Mouse (Mus musculus) cerebellum, adult 2 months (tissue): ENCODE data around the gene Snhg11. TPM values are rescaled to one million over a fixed set of nuclear protein-coding genes. Genes with fewer than 3 reads are reported as not detected.
A peak's percentile ranks its signal among the peaks of the same experiment; 100 is the strongest.

ENCODE experiments used
- DNase-seq, 2 experiments: peaks; one replicate each; pipeline ENCODE4 v3.0.0; 2021
- H3K27ac ChIP-seq: fragments of 200-500 bp; 2 replicates; pipeline ENCODE4 v1.5.1; 2012; ENCODE audit warnings: low read length, control low read depth, inconsistent platforms; ENCODE audit not compliant: insufficient read depth
- H3K27me3 ChIP-seq: fragments of 200-500 bp; 2 replicates; pipeline ENCODE4 v1.6.1; 2012; ENCODE audit warnings: inconsistent platforms, mild to moderate bottlenecking, low read length, moderate library complexity; ENCODE audit not compliant: control insufficient read depth, insufficient read depth
- H3K4me1 ChIP-seq: fragments of 200-500 bp; 2 replicates; pipeline ENCODE4 v1.6.1; 2011; ENCODE audit warnings: low read length; ENCODE audit not compliant: control insufficient read depth, insufficient read depth
- H3K4me3 ChIP-seq: fragments of 200-500 bp; replicated peaks from 2 replicates; pipeline ENCODE3; 2011; ENCODE audit warnings: mild to moderate bottlenecking, low read depth, low read length, control low read depth; ENCODE audit not compliant: insufficient read depth
- CTCF ChIP-seq: fragments of 200-500 bp; IDR thresholded peaks from 2 replicates; pipeline ENCODE4 v1.5.1; 2011; ENCODE audit warnings: low read depth, mild to moderate bottlenecking, control low read depth, low read length, moderate library complexity, borderline replicate concordance; ENCODE audit not compliant: insufficient read depth
- POLR2A ChIP-seq: fragments of 200-500 bp; IDR thresholded peaks from 2 replicates; pipeline ENCODE4 v1.6.1; 2011; ENCODE audit warnings: low read length, control low read depth, borderline replicate concordance; ENCODE audit not compliant: insufficient read depth
- WGBS: fragments of 180-500 bp; shearing (Covaris S2); methylation state at CpG from one replicate; pipeline ENCODE4 v1.1.7; 2018; 5-methylcytosine and 5-hydroxymethylcytosine counted together
- polyA plus RNA-seq: library from polyadenylated mRNA; depleted of rRNA; stranded (reverse); fragments of >200 nt; gene quantifications from 2 replicates; pipeline ENCODE4 v1.2.3, GENCODE M21; 2012; rRNA removed

Gene Snhg11
- polyA plus RNA-seq = 1,048 and 1,100 TPM in 2 replicates

DNA sequence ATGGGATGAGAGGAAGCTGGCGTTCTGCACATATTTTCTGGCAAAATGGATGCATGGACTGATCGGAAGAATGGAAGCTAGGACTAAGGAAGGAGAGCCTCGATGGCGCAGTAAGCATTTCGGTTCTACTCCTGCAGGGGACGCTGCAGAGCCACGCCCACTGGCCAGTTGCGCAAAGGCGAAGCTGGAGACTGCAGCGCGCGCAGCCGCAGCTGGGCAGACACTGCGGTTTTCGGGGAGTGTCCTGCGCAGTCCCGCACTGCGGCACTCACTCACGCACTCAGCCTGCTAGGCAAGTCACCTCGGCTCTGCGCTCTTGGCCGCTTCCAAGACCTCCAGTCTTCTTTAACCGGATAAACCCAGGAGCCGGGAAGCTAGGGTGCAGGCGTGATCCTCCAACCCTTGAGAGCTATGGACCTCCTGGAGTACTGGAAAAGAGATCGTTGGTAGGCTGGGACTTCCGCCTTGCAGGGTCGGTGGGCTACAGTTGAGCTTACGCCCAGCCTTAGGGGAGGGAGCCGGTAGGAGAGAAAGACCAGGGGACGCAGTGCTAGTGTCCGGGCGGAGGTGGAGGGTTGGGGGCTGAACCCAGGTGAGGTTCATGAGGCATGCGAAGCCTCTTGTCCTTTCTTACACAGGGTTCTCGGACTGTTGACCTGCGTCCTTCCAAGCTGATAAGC is at the start of gene Snhg11:
Gene Snhg11 (plus strand): TSS at position 196 of the 680 bp plus-strand sequence.
- TF ChIP-seq CTCF (peak; percentile 68), POLR2A (peak; percentile 89)
- 2% methylated on average over 36 of the region's 36 CpGs for WGBS
- no peaks in the 10 kb centered on the region for H3K4me1 ChIP-seq
- H3K27ac ChIP-seq = peak within 1 kb of the TSS; percentile 77
- peak within 1 kb of the TSS; percentile 78 for H3K4me3 ChIP-seq
- DNase-seq = peak; percentile 91
- no peaks in the 10 kb centered on the region for H3K27me3 ChIP-seq

DNA sequence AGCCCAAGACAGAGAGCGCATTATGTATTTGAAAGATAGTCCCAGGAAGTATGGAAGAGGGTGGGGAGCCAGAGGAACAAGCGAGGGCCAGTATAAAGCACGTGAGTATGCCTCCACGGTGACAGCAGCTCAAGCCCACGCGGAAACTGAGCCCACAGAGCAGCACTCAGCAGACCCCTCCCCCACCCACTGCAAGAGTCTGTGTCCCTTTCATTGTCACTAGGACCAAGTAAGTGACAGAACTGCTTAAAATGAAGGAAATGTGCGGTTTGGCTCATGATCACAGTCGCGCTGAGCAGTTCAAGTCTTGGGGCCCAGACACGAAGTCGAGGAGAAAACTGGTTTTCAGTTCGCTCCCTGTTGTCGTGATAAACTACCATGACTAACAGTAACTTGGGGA is 41.1 kb upstream of the Snhg11 start:
- DNase-seq = no peak
- Histone ChIP-seq H3K4me3 (no peak overlapping the region), H3K27ac (no peak overlapping the region), H3K27me3 (no peaks in the 10 kb centered on the region), H3K4me1 (no peaks in the 10 kb centered on the region)
- 90% methylated on average over 13 of the region's 13 CpGs for WGBS
- TF ChIP-seq CTCF (no peak), POLR2A (no peak)

DNA sequence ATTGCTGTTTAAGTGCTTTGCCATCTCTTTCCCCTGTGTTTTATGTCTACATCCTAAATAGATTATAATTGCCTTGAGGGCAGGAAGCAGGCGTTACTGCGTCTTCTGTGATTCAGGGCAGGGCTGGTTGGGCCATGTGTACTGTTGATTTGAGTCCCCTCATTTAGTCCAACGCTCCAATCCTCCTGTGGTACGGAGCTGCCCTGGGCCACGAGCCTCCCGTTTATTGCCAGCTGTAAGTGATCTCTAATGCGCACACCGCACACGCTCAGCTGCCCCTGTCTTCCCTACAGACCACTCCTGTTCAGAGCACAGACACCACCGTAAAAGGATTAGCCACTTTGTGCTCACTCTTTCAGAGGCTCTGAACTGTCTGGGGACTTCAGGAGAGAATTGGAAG is 37.7 kb upstream of the Snhg11 start:
- H3K4me1 ChIP-seq = no peaks in the 10 kb centered on the region
- TF ChIP-seq POLR2A (no peak), CTCF (no peak)
- WGBS = 89% methylated on average over 10 of the region's 10 CpGs
- no peak for DNase-seq
- H3K4me3 ChIP-seq = no peak overlapping the region
- no peaks in the 10 kb centered on the region for H3K27me3 ChIP-seq
- no peak overlapping the region for H3K27ac ChIP-seq

DNA sequence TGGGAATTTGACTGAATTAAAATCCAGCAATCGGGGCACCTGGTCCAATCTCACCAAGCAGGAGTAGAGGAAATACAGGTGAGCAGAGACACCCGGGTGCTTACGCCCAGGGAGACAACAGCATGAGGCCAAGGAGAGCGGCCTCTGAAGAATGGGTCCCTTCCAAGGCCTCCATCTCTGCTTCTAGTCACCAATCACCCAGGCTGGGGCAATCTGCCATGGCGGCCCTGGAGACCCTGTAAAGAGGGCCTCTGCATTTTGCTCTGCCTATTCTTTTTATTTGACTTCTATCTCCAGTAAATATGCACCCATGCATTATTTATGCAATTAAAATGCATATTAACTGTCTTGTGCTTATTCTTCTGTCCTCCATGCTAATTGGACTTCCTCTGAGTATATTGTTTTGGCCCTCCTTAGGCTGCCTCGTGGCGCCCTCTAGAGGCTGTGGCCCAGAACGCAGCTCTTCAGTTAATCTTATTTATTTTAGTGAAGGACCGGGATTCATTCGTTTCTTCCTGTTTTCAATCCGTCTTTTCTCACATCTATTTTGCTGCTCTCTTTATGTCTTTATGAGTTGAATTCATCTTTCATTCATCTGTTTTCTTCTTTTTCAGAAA is 35.4 kb upstream of the Snhg11 start:
- H3K27me3 ChIP-seq = no peaks in the 10 kb centered on the region
- TF ChIP-seq POLR2A (no peak), CTCF (peak; percentile 84)
- H3K4me1 ChIP-seq = no peaks in the 10 kb centered on the region
- WGBS = 25% methylated on average over 11 of the region's 11 CpGs
- H3K4me3 ChIP-seq = no peak overlapping the region
- no peak overlapping the region for H3K27ac ChIP-seq
- peak; percentile 33 to 53 for DNase-seq

DNA sequence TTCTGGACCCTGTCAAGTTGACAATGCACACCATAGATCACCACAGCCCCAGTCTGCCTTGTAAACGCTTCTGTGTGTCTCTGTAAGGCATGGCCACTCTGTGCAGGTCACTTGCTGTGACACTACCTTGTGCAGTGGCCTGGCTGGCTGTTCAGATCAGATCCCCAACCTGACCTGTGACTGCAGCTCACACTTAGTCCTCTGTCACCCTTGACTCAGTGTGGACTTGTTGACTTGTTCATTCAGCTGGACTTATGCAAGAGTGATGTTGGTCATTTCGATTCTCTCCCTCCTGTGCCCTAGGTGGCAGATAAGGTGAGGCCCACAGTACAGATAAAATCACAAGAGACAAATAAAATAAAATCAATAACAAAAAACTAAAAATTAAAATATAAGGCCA is 34.1 kb upstream of the Snhg11 start:
- no peaks in the 10 kb centered on the region for H3K4me1 ChIP-seq
- H3K4me3 ChIP-seq = no peak overlapping the region
- DNase-seq = no peak
- H3K27me3 ChIP-seq = no peaks in the 10 kb centered on the region
- TF ChIP-seq POLR2A (no peak), CTCF (no peak)
- 95% methylated on average over 2 of the region's 2 CpGs for WGBS
- H3K27ac ChIP-seq = no peak overlapping the region

DNA sequence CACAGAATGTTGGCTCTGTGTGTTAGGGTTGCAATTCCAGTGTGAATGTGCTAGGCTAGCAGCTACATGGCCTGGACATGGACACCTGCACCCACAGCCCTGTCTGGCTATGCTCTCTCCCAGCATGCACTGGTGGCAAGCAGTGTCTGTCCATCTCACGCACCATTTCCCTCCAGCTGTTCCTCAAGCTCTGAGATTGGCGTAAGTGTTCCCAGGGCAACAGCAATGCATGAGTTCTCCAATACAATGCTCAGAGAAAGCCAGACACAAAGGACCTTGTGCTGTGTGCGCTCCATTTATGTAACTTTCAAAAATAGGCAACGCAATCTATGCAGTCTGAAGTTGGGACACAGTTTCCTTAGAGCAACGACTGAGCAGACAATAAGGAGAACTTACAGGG is 31.9 kb upstream of the Snhg11 start:
- H3K4me3 ChIP-seq = no peak overlapping the region

DNA sequence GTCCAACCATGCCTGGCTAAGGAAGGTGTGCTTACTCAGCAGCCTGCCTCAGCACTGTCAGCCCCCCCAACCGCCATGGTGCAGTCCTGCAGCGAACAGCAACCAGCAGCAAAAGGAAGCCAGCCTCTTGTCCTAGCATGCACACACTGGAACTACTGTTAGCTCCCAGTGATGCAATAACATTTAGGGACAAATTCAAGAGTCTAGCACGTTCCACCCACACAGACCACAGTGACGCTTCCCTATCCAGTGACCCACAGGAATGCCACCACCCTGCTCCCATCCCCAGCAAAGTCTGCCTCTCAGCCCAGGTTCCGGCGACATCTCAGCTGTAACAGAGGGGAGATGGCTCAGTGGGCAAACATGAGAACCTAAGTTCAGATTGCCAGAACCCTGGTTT is 29.0 kb upstream of the Snhg11 start:
- Histone ChIP-seq H3K4me3 (no peak overlapping the region), H3K27ac (no peak overlapping the region), H3K27me3 (no peaks in the 10 kb centered on the region), H3K4me1 (no peaks in the 10 kb centered on the region)
- DNase-seq = no peak
- whole genome bisulfite sequencing = 81% methylated on average over 6 of the region's 6 CpGs
- TF ChIP-seq POLR2A (no peak), CTCF (no peak)

More for the DNA sequence above, 31.9 kb upstream of the Snhg11 start:
- Histone ChIP-seq H3K27me3 (no peaks in the 10 kb centered on the region), H3K27ac (no peak overlapping the region), H3K4me1 (no peaks in the 10 kb centered on the region)
- 75% methylated on average over 5 of the region's 5 CpGs for WGBS
- DNase-seq = no peak
- no peak for TF ChIP-seq POLR2A
- TF ChIP-seq CTCF = no peak

DNA sequence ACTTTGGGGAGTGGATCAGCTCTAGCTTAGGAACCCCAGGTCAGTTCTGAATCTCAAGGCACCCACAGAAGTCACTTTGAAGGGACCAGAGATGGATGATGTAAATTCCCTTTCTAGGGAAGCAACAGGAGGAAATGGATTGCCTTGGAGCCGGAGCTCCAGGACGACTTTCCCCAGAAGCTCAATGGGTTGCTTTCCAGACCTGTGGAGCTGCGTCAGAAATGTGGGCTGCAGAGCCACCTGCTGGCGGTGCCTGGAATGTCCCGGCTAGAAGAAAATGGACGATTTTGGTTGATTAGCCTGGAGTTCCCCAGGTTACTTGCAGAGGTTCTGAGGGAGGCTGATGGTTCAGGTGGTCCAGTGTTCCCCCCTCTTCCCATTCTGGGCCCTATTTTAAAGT is 27.6 kb upstream of the Snhg11 start:
- DNase-seq = peak; percentile 57 to 72
- H3K4me1 ChIP-seq = no peaks in the 10 kb centered on the region
- WGBS = 2% methylated on average over 6 of the region's 6 CpGs
- H3K27me3 ChIP-seq = no peaks in the 10 kb centered on the region
- H3K27ac ChIP-seq = no peak overlapping the region
- no peak for TF ChIP-seq POLR2A
- TF ChIP-seq CTCF = peak; percentile 96
- H3K4me3 ChIP-seq = no peak overlapping the region
